Mouse (Mus musculus): Measurements from ENCODE around the gene Ppm1d.

DNA sequence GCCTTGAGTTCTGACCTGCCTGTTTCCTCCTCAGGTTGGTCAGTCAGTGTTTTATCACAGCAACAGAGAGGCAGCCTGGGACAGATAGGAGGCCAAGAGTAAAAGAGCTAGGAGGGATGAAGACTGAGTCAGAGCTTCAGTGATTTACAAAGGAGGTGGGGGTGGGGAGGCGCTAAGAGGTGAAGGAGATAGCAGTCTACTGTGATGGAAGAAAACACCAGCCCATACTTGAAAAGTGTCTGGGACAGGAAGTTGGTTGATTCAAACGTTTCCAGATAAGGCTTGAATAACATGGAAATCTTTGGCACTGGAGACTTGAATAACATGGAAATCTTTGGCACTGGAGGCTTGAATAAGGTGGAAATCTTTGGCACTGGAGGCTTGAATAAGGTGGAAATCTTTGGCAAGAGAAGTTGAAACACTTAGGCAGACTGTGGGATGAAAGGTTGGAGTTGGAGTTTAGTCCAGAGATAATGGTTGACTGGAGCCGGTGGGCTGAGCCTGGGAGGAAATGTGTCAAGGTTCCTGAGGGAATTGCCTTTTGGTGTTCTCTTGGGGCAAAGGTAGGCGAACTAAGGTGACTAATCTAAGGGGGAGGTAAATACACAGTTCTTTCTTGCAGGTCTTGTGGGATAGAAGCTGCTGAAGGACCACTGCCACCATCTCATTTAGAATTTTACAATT, 4.3 kb upstream of the Ppm1d start:
- TF ChIP-seq CTCF (IDR thresholded peaks at IDR 0.05; ENCODE audit: control insufficient read depth, insufficient read depth, low read length): no peak
- no peak for TF ChIP-seq POLR2A (IDR thresholded peaks at IDR 0.05; ENCODE audit: borderline replicate concordance, control insufficient read depth, low read depth, low read length)
